Mouse (Mus musculus) testis, adult 2 months (tissue): ENCODE results near the gene Lmntd1.

ENCODE experiments used
- CTCF ChIP-seq: fragments of 200-500 bp; IDR thresholded peaks from 2 replicates; pipeline ENCODE4 v1.5.1; 2012; ENCODE audit warnings: low read depth, mild to moderate bottlenecking, inconsistent platforms, low read length, moderate library complexity; ENCODE audit not compliant: control insufficient read depth, insufficient read depth, insufficient replicate concordance
- POLR2A ChIP-seq: fragments of 200-500 bp; IDR thresholded peaks from 2 replicates; pipeline ENCODE4 v1.6.1; 2012; ENCODE audit warnings: low read depth, mild to moderate bottlenecking, inconsistent platforms, low read length, moderate library complexity; ENCODE audit not compliant: control insufficient read depth

DNA sequence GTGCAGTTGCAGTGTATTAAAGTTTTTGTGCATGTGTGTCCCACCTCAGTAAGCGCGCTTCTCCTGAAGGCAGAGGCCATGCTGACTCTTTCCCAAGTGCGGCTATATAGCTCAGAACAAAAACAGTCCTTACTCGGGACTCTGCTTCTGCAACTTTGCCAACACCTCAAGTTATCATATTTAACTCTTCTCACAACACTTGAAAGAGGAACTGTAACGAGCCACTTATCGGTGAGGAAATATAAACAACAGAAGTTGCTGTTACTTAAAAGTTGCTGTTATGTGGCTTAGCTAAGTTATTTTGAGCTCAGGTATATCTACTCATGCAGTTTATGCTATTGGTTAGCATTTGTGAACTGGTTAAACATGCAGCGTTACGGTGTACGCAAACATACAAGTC, 90.8 kb downstream of the Lmntd1 start:
- no peak for TF ChIP-seq CTCF
- TF ChIP-seq POLR2A: no peak
